Mouse (Mus musculus): ENCODE measurements around the gene Rad50. TPM values are rescaled to one million over a fixed set of nuclear protein-coding genes. Genes with fewer than 3 reads are reported as not detected.

The Rad50 gene
- total RNA-seq, 2 experiments from 2014 or later = 10.9 to 12.0 TPM

GRCm38 (mm10) chr11:53652427-53652826 lies 54.7 kb downstream of the Rad50 start:
- intact Hi-C loops (cut with DNase I) = no loop called here
- no peak overlapping the region for H3K4me3 ChIP-seq
- no peak for TF ChIP-seq CTCF (IDR thresholded peaks at IDR 0.05)
- no peak for DNase-seq (ENCODE audit: extremely low spot score in 1 of 2, low spot score in 2 of 2)
- no peak overlapping the region for H3K27ac ChIP-seq

DNA sequence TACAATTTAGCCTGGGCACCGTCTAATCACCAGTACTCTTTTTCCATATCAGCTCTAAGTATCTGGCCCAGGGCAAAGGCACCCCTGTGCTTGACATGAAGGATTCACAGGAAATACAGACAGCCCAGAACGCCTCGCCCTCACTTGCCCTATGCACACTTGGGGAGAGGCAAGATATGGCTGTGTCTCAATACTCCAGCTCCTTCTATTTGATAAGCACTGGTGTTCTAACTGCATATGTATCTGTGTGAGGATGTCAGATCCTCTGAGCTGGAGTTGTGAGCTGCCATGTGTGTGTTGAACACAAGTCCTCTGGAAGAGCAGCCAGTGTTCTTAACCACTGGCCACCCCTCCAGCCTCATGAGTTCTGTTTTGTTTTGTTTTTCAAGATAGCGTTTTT lies 55.7 kb downstream of the Rad50 start:
- H3K27ac ChIP-seq = no peak overlapping the region
- DNase-seq (ENCODE audit: extremely low spot score in 1 of 2, low spot score in 2 of 2) = no peak
- intact Hi-C loops (cut with DNase I) = no loop called here
- H3K4me3 ChIP-seq = no peak overlapping the region
- TF ChIP-seq CTCF (IDR thresholded peaks at IDR 0.05) = no peak

DNA sequence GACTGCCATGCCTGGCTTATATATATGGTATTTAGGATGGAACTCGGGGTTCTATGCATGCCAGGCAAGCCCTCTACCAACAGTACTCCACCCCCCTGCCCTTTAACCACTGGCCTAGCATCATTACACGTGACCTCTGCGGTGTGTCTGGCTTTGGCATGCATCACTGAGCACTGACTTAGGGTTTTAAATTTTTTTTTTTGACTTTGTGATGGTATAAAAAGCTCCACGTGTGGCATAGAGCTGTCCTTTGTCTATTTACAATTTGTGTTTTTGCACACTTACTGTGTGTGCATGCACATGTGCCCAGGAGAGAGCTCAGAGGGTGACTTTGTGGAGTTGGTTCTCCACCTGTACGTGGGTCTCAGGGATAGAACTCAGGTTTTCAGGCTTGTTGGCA lies 63.1 kb downstream of the Rad50 start:
- no peak for DNase-seq (ENCODE audit: extremely low spot score in 1 of 2, low spot score in 2 of 2)
- no peak overlapping the region for H3K27ac ChIP-seq
- intact Hi-C loops (cut with DNase I) = no loop called here
- H3K4me3 ChIP-seq = no peak overlapping the region
- no peak for TF ChIP-seq CTCF (IDR thresholded peaks at IDR 0.05)

DNA sequence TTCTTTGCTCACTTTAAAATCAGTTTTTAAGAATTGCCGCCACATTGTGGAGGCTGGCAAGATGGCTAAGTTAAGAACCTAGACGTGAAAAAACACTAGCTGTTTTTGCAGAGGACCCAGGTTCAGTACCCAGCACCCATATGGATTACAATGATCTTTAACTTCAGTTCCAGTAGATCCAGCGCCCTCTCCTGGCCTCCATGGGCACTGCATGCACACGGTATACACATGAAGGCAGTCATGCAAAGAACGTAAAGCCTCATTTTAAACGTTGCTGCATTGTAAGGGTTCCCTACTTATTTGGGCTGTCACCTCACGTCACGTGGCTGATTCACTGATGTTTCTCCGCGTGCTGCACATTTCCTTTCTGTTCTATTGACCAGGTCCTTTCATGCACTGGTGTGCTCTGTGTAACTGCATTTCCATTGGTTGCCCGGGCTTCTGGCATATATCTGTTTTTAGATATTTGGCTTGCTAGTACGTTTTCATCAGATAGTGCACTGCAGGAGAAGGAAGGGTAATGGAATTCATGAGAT lies 64.3 kb downstream of the Rad50 start:
- peak; percentile 22; the same call in 1 of the 2 replicates for TF ChIP-seq CTCF (IDR thresholded peaks at IDR 0.05)
- Histone ChIP-seq H3K4me3 (no peak overlapping the region), H3K27ac (no peak overlapping the region)
- no peak for DNase-seq (ENCODE audit: extremely low spot score in 1 of 2, low spot score in 2 of 2)
- intact Hi-C loops (cut with DNase I) = no loop called here

DNA sequence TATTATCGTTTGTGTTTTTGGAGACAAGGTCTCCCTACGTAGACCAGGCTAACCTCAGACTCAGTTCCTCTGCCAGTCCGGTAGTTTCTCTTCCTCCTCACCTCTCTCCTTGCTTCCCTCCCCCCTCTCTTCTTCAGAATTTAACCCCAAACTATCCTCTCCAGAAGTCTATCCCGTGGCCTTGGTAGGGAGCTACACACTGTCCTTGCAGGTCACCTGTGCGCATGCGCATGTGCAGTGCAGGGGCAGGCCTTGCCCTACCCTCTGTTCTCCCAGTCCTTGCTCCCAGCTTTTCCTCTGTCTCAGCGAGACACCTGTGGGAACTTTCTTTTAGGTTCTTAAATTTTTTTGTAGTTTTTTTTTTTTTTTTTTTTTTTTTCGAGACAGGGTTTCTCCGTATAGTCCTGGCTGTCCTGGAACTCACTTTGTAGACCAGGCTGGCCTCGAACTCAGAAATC lies 69.3 kb downstream of the Rad50 start:
- no peak for DNase-seq (ENCODE audit: extremely low spot score in 1 of 2, low spot score in 2 of 2)
- Histone ChIP-seq H3K27ac (no peak overlapping the region), H3K4me3 (no peak overlapping the region)
- no peak for TF ChIP-seq CTCF (IDR thresholded peaks at IDR 0.05)
- intact Hi-C loops (cut with DNase I) = no loop called here

GRCm38 (mm10) chr11:53637046-53637802 lies 69.9 kb downstream of the Rad50 start:
- no peak for TF ChIP-seq CTCF (IDR thresholded peaks at IDR 0.05)
- intact Hi-C loops (cut with DNase I) = no loop called here
- DNase-seq (ENCODE audit: extremely low spot score in 1 of 2, low spot score in 2 of 2) = no peak
- no peak overlapping the region for H3K4me3 ChIP-seq
- no peak overlapping the region for H3K27ac ChIP-seq

DNA sequence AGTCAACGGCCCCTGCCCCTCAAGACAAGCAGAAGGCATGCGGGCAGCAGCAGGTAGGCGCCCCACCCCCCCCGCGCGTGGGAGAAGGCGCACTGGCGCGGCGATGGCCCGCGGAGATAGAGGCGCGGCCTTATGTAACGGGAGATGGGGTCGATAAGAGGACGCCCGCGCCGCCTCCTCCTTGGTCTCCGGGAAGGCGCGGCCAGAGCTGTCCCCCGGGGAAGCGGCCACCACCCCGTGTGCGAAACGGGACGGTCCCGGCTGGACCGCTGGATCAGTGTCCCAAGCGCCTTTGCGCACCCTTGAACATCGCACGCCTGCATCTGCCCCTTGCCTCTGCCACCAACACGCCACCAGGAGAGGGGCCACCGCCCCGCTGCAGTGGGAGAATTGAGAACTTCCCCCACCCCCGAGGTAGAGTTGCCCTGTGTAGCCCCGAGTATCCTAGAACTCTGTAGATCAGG lies 70.9 kb downstream of the Rad50 start:
- peak overlapping the region; percentile 46 for H3K4me3 ChIP-seq
- no peak for TF ChIP-seq CTCF (IDR thresholded peaks at IDR 0.05)
- intact Hi-C loops (cut with DNase I) = no loop called here
- no peak overlapping the region; the same call in 1 of the 2 replicates for H3K27ac ChIP-seq
- peak; percentile 47 to 52 for DNase-seq (ENCODE audit: extremely low spot score in 1 of 2, low spot score in 2 of 2)

DNA sequence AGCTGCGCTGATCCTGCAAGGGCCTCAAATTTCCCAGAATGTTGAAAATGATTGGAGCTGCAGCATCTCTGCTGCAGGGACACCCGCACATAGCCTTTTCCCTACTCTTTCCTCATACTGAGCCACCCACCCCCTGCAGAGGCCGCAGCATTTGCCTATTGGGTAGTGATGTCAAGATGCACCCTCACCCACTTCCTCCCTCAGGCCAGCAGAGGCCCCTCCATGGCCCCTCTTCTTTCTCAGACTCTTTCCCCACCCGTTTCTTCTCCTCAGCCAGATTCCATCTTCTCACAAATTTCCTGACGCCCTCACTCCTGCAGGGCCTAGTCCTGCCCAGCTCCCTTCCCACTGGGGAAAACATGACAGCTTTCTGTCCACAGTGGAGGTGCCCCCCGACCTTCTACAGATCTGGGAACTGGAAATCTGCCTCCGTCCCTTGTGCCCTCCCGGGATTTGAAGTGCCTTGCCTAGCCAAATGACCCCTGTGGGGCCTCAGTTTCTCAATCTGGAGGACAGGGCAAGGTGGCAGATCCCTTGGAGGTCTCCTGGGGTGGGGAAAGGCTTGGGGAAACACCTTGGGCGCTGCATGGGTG lies 71.4 kb downstream of the Rad50 start:
- Histone ChIP-seq H3K27ac (no peak overlapping the region; the same call in 1 of the 2 replicates), H3K4me3 (peak overlapping the region; percentile 46; the same call in 1 of the 2 replicates)
- DNase-seq (ENCODE audit: extremely low spot score in 1 of 2, low spot score in 2 of 2) = no peak
- intact Hi-C loops (cut with DNase I) = no loop called here
- TF ChIP-seq CTCF (IDR thresholded peaks at IDR 0.05) = no peak

DNA sequence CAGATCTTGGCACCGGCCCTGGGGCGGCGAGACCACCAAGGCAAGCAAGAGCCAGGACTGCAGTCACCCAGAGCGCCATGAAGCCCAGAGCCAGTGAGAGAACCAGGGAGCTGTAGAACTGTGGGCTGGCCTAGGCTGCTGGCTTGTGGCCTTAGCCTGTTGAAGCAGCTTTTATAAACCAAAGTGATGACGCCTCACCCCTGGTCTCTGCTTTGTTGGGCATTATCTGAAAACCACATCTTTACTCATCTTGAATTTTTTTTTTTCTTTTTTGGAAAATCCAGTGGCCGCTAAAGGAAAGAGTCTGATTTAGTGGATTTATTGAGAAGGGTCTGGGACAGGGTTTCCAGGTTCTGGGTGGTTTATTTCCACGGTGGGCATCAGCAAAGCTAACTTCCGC lies 72.6 kb downstream of the Rad50 start, which contains the start of gene Il13:
Gene Il13, minus strand, starts transcription at position 147 of the 400 bp plus-strand sequence.
- DNase-seq (ENCODE audit: extremely low spot score in 1 of 2, low spot score in 2 of 2) = no peak
- intact Hi-C loops (cut with DNase I) = no loop called here
- no peak for TF ChIP-seq CTCF (IDR thresholded peaks at IDR 0.05)
- H3K4me3 ChIP-seq = no peak within 1 kb of the TSS
- H3K27ac ChIP-seq = no peak within 1 kb of the TSS

GRCm38 (mm10) chr11:53633644-53634043 lies 73.5 kb downstream of the Rad50 start:
- no peak for TF ChIP-seq CTCF (IDR thresholded peaks at IDR 0.05)
- Histone ChIP-seq H3K4me3 (no peak overlapping the region), H3K27ac (no peak overlapping the region)
- intact Hi-C loops (cut with DNase I) = no loop called here
- DNase-seq (ENCODE audit: extremely low spot score in 1 of 2, low spot score in 2 of 2) = no peak

- H3K4me3 ChIP-seq = no peak overlapping the region
- intact Hi-C loops (cut with DNase I) = no loop called here
- TF ChIP-seq CTCF (IDR thresholded peaks at IDR 0.05) = peak; percentile 58
- no peak for DNase-seq (ENCODE audit: extremely low spot score in 1 of 2, low spot score in 2 of 2)
- H3K27ac ChIP-seq = no peak overlapping the region
Observed at GRCm38 (mm10) chr11:53632122-53632733, 74.9 kb downstream of the Rad50 start.

DNA sequence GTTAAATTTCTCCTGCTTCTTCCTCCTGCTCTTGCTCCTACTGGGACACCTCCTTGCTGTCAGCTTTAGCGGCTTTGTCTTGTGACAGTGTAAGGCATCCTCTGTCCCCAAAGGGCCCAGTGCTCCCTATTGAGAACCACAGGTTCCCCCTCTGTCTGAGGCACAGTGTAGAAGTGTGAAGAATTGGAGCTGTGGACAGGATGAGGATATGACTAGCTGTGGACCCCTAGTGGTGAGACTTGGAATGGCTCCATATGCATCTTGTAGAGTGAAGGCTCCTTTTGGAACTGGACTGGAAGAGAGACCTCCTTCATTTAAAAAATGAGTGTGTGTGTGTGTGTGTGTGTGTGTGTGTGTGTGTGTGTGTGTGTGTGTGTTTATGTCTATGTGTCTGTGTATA lies 79.3 kb downstream of the Rad50 start:
- intact Hi-C loops (cut with DNase I) = loop anchor here (1.0 to 5.0 kb wide), 2 partner anchors 41 to 158 kb away; partner anchors contain the start of gene Gm9837
- H3K4me3 ChIP-seq = no peak overlapping the region
- no peak overlapping the region for H3K27ac ChIP-seq
- peak; percentile 70 for TF ChIP-seq CTCF (IDR thresholded peaks at IDR 0.05)
- DNase-seq (ENCODE audit: extremely low spot score in 1 of 2, low spot score in 2 of 2) = peak; percentile 73 to 76

Data from left cerebral cortex, adult 2 months (tissue).